Mouse (Mus musculus): Measurements from ENCODE around the gene Carmil2. TPM values are rescaled to one million over a fixed set of nuclear protein-coding genes. Genes with fewer than 3 reads are reported as not detected.

Gene Carmil2
- polyA plus RNA-seq (2016; fragmentation: Nextera tagmentation; extraction: Ambion mirVana): 8.7 and 9.0 TPM in 2 replicates

DNA sequence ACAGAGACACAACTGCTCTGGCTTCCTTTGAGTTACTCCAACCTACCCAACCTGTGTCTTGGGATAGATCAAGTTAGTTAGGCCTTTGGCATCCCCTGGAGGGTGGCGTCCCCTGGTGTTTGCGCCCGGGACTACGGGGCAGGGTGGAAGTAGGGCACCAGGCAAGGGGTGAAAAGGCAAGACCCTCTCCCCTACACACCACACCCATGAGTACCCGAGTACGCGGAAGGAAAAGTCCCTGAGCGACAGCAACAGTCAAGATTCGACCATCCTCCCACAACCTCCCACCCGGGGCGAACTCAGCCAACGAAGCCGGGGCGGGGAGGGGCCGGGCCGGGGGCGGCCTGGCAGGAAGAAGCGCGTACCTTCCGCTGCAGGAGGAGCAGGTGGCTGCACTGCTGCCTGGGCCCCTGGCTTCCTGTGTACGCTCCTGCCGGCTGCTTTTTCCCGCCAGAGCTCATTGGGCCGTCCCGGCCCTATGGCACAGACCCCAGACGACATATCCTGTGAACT is at the start of gene Carmil2:
TSS of gene Carmil2 (plus strand) at position 479 of the 513 bp plus-strand sequence.
- H3K4me3 ChIP-seq: no peak within 1 kb of the TSS
- no peak within 1 kb of the TSS for H3K9ac ChIP-seq (replicated peaks)
- 15% methylated on average over 20 of the region's 26 CpGs for WGBS
- peak within 1 kb of the TSS; percentile 29; the same call in 1 of the 2 replicates for H3K4me2 ChIP-seq (replicated peaks)
- ATAC-seq (ENCODE audit: low FRiP score, low read depth): peak; percentile 30; the same call in 1 of the 2 replicates
- no peak within 1 kb of the TSS for H3K27ac ChIP-seq (replicated peaks)
- no peaks in the 10 kb centered on the region for H3K27me3 ChIP-seq
- H3K36me3 ChIP-seq: peaks cover 34% of the 10 kb centered on the region
- peaks cover 6% of the 10 kb centered on the region for H3K4me1 ChIP-seq
- H3K9me3 ChIP-seq: no peaks in the 10 kb centered on the region

DNA sequence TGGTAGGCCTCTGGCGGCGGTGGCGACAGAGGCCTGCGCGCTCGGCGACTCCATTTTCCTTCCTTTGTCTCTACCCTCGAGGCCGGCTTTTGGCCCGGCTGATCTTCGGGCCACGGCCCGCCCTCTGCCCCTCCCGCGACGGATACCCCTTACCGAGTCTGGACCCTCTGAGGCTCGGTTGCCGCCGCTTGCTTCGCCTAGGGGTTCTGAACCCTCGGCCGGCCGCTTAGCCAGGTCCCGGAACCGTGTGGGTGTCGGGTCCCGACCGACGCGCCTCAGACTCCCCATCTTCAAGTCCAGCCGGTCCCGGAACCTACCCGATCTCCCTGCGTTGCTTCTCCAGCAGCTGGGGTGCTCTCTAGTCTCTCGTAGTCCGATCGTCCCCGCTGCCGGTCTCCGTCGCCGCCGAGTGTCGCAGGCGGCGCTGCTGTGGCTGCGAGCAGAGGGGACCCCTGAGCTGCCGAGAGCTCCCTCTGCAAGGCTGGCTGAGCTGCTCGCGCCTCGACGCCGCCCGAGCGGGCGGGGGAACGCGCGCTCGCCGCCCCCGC is 49.0 kb upstream of the Carmil2 start, which contains the start of gene Agrp:
TSS of gene Agrp (minus strand) at position 431 of the 548 bp plus-strand sequence.
- peaks cover 24% of the 10 kb centered on the region for H3K4me1 ChIP-seq
- no peaks in the 10 kb centered on the region for H3K27me3 ChIP-seq
- H3K9ac ChIP-seq (replicated peaks): peak within 1 kb of the TSS; percentile 99
- H3K4me3 ChIP-seq: peak within 1 kb of the TSS; percentile 92
- H3K27ac ChIP-seq (replicated peaks): peak within 1 kb of the TSS; percentile 100
- no peaks in the 10 kb centered on the region for H3K9me3 ChIP-seq
- H3K36me3 ChIP-seq: no peaks in the 10 kb centered on the region
- under 1% methylated on average over 61 of the region's 63 CpGs for WGBS
- peak; percentile 38 for ATAC-seq (ENCODE audit: low FRiP score, low read depth)
- H3K4me2 ChIP-seq (replicated peaks): peak within 1 kb of the TSS; percentile 91

DNA sequence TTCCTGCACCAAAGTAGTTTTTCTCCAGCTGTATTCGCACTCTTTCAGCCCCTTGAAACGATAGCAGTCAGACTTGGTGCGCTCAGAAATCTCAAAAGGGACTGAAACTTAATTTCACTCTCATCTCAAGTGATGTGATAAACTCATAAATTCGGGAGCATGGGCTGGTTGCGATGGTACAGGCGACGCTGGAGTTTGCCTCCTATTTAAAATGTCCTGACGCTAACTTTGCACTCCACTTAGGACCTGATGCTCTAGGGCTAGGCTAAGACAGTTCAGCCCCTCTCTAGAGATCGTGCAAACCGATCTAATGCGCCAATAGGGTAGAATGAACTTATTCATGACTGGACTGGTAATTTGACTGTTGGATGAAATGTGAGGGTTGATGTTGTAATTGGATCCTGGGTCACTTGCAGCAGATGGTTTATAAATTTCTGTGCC is 48.5 kb upstream of the Carmil2 start:
- Histone ChIP-seq H3K27ac (replicated peaks) (peak overlapping the region; percentile 100), H3K4me2 (replicated peaks) (peak overlapping the region; percentile 91), H3K4me3 (peak overlapping the region; percentile 92), H3K9ac (replicated peaks) (peak overlapping the region; percentile 99), H3K36me3 (no peaks in the 10 kb centered on the region), H3K4me1 (peaks cover 24% of the 10 kb centered on the region), H3K27me3 (no peaks in the 10 kb centered on the region), H3K9me3 (no peaks in the 10 kb centered on the region)
- ATAC-seq (ENCODE audit: low FRiP score, low read depth): no peak
- WGBS: under 1% methylated on average over 11 of the region's 11 CpGs

DNA sequence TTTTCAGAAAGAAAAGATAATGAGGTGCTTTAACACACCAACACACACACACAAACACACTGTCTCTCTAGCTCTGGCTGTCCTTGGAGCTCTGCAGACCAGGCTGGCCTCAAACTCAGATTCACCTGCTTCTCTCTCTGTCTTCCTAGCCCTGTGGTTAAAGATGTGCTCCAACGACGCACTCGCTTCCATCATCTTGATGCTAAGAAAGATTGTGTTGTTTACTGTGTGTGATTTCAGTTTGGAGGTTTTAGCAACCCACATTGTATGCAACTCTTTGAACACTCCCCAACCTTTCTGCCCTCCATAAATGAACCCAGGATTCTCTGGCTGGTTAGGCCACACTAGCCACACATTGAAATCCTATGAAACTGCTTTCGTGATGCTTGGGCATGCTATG is 47.6 kb upstream of the Carmil2 start:
- no peak overlapping the region for H3K27ac ChIP-seq (replicated peaks)
- WGBS: 88% methylated on average over 4 of the region's 4 CpGs
- peak overlapping the region; percentile 91 for H3K4me2 ChIP-seq (replicated peaks)
- H3K4me1 ChIP-seq: peaks cover 24% of the 10 kb centered on the region
- no peaks in the 10 kb centered on the region for H3K27me3 ChIP-seq
- ATAC-seq (ENCODE audit: low FRiP score, low read depth): no peak
- peak overlapping the region; percentile 92 for H3K4me3 ChIP-seq
- peak overlapping the region; percentile 99 for H3K9ac ChIP-seq (replicated peaks)
- no peaks in the 10 kb centered on the region for H3K9me3 ChIP-seq
- peaks cover 2% of the 10 kb centered on the region; the same call in 1 of the 2 replicates for H3K36me3 ChIP-seq

DNA sequence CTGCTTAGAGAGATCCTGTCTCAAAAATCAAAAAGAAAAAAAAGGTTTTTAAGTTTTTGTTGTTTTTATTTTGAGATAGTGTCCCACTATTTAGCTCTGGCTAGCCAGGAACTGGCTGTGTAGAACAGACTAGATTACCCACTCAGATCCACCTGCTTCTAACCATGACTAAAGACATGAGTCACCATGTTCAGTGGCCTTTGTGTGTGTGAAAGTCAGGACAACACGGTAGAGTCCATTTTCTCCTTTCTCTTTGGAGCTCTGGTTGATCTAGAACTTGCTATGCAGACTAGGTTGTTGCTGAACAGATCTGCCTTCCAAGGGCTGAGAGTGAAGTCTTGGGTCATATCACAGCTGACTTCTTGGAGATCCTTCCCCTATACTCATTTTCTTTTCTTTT is 46.2 kb upstream of the Carmil2 start:
- Histone ChIP-seq H3K4me3 (no peak overlapping the region), H3K9me3 (no peaks in the 10 kb centered on the region), H3K4me1 (peaks cover 23% of the 10 kb centered on the region), H3K36me3 (peaks cover 13% of the 10 kb centered on the region), H3K27me3 (no peaks in the 10 kb centered on the region), H3K9ac (replicated peaks) (no peak overlapping the region), H3K27ac (replicated peaks) (no peak overlapping the region), H3K4me2 (replicated peaks) (no peak overlapping the region)
- ATAC-seq (ENCODE audit: low FRiP score, low read depth): no peak
- WGBS: 82% methylated on average over 1 of the region's 1 CpGs

DNA sequence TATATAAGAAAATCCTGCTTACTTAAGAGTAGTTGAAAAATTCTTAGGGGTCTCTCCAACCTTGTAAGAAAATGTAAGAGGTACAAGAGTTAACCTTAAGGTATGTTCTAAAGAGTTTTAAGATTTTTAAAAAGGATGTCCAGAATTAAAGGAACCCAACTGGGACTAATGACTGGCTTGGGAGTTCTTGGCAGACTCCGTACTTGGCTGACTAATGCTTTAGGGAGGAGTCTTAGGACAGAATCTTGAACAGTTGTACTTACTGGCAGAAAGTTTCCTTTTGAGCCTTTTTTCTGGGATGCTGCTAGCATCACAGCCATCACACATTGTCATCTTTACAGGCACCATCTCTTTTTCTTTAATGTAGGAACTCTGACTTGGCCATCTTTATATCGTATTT is 45.6 kb upstream of the Carmil2 start:
- Histone ChIP-seq H3K9me3 (no peaks in the 10 kb centered on the region), H3K4me3 (no peak overlapping the region), H3K4me1 (peaks cover 16% of the 10 kb centered on the region), H3K27ac (replicated peaks) (no peak overlapping the region), H3K27me3 (no peaks in the 10 kb centered on the region), H3K36me3 (peaks cover 20% of the 10 kb centered on the region), H3K9ac (replicated peaks) (no peak overlapping the region), H3K4me2 (replicated peaks) (no peak overlapping the region)
- no peak for ATAC-seq (ENCODE audit: low FRiP score, low read depth)
- WGBS: 92% methylated on average over 2 of the region's 2 CpGs

DNA sequence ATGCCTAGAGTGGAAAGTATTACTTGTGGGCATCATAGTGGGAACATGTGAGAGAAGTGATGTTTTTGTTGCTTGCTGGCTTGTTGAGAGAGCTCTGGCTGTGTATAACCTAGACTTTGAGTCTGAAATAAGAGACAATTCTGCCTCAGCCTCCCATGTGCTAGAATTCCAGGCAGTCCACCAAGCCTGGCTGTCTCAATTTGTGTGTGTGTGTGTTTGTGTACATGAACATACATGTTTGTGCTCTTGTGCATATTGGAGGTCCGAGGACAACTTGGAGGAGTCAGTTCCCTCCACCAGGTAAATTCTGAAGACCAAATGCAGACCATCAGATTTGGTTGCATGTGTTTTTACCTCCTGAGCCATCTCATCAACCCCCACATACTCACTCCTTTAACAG is 40.9 kb upstream of the Carmil2 start:
- Histone ChIP-seq H3K27ac (replicated peaks) (no peak overlapping the region), H3K4me2 (replicated peaks) (no peak overlapping the region), H3K27me3 (no peaks in the 10 kb centered on the region), H3K9me3 (no peaks in the 10 kb centered on the region), H3K36me3 (peaks cover 43% of the 10 kb centered on the region), H3K4me1 (no peaks in the 10 kb centered on the region), H3K9ac (replicated peaks) (no peak overlapping the region), H3K4me3 (no peak overlapping the region)
- WGBS: 100% methylated on average over 1 of the region's 1 CpGs
- ATAC-seq (ENCODE audit: low FRiP score, low read depth): no peak

DNA sequence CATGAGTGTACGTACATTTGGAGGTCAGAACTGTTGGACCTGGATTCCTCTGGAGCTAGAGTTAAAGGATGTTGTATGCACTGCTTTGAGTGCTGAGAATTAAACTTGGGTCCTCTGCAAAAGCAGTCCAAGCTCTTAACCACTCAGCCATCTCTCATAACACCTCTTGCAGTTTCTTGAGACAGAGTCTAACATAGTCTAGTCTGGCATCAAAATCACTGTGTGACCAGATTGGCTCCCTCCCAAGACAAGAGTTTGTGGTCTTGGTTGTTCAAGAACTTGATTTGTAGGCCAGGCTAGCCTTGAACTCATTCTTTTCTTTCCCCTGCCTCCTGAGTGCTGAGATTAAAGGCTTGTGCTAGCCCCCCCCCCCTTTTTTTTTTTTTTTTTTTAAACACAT is 37.1 kb upstream of the Carmil2 start:
- no peaks in the 10 kb centered on the region for H3K4me1 ChIP-seq
- 93% methylated on average over 1 of the region's 1 CpGs for WGBS
- H3K9me3 ChIP-seq: no peaks in the 10 kb centered on the region
- no peaks in the 10 kb centered on the region for H3K27me3 ChIP-seq
- H3K36me3 ChIP-seq: peaks cover 49% of the 10 kb centered on the region
- no peak for ATAC-seq (ENCODE audit: low FRiP score, low read depth)
- H3K4me3 ChIP-seq: no peak overlapping the region
- H3K9ac ChIP-seq (replicated peaks): no peak overlapping the region
- no peak overlapping the region for H3K27ac ChIP-seq (replicated peaks)
- no peak overlapping the region for H3K4me2 ChIP-seq (replicated peaks)

DNA sequence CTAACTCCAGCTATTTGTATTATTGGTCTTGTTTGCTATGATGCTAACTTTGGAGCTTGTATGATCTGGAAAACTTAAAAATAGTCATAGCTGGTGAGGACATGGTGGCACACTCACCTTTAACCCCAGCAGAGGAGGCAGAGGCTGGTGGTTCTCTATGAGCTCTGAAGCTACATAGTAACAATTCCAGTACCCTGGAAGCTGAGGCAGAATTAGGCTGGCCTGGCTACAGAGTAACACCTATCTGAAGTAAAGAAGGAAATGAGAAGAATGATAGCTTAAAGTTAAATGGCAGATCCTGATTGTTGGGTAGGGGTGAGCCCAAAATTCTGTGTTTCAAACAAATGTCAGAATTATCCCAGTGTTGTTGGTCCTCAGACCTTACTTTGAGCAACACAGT is 28.4 kb upstream of the Carmil2 start:
- Histone ChIP-seq H3K4me2 (replicated peaks) (no peak overlapping the region), H3K36me3 (peaks cover 20% of the 10 kb centered on the region)

DNA sequence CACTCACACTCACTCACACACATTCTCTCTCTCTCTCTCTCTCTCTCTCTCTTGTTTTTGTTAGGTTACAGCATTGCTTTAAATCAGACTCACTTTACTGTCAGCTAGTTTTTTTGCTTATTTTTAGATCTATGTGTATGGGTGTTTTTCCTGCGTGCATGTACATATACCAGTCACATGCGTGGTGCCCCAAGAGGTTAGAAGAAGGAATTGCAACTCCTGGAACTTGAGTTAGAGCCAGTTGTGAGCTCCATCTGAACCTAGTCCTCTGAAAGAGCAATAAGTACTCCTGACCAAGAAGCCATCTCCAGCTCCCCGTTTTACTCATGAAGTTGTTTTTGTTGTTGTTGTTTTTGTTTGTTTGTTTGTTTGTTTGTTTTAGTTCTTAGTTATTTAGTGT is 24.9 kb upstream of the Carmil2 start:
- H3K27me3 ChIP-seq: no peaks in the 10 kb centered on the region
- no peak for ATAC-seq (ENCODE audit: low FRiP score, low read depth)

More for the DNA sequence above, 28.4 kb upstream of the Carmil2 start:
- ATAC-seq (ENCODE audit: low FRiP score, low read depth): no peak
- no peak overlapping the region for H3K27ac ChIP-seq (replicated peaks)
- no peak overlapping the region for H3K9ac ChIP-seq (replicated peaks)
- H3K4me3 ChIP-seq: no peak overlapping the region
- H3K9me3 ChIP-seq: no peaks in the 10 kb centered on the region
- H3K27me3 ChIP-seq: no peaks in the 10 kb centered on the region
- peaks cover 5% of the 10 kb centered on the region; the same call in 1 of the 2 replicates for H3K4me1 ChIP-seq

DNA sequence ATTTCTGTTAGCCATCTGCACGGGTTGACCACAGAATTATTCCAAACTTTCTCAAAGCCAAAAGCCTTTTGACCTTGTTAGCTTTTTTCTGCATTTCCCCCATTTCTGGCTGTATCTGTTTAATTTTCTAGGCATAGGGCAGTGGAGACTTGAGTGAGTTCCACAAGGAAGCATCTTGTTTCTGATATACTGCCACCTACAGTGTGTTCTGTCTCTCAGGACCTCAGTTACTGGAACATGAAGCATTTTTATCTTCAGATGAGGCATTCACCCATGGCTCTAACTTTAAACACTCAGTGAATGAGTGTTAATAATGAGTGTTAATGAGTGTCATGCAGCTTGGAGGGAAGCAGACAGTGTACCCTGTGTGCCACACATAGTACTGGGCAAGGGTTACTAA is 8.2 kb upstream of the Carmil2 start:
- peaks cover 95% of the 10 kb centered on the region for H3K36me3 ChIP-seq
- 90% methylated on average over 1 of the region's 1 CpGs for WGBS

More for the DNA sequence above, 24.9 kb upstream of the Carmil2 start:
- no peaks in the 10 kb centered on the region for H3K9me3 ChIP-seq
- 78% methylated on average over 3 of the region's 3 CpGs for WGBS
- no peak overlapping the region for H3K9ac ChIP-seq (replicated peaks)
- no peak overlapping the region for H3K4me3 ChIP-seq
- peaks cover 5% of the 10 kb centered on the region; the same call in 1 of the 2 replicates for H3K4me1 ChIP-seq
- peaks cover 31% of the 10 kb centered on the region for H3K36me3 ChIP-seq
- no peak overlapping the region for H3K27ac ChIP-seq (replicated peaks)
- H3K4me2 ChIP-seq (replicated peaks): no peak overlapping the region

DNA sequence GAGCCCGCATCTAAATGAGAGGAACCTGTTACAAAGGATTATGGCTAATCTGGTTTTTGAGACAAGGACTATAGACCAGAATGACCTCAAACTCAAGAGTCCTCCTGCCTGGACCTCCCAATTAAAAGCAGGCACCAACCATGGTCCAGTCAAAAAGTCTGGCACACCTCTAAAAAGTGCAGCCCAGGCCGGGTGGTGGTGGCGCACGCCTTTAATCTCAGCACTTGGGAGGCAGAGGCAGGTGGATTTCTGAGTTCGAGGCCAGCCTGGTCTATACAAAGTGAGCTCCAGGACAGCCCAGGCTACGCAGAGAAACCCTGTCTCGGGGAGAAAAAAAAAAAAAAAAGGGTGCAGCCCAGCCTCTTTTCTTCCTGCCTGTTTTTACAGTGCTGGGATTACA is 749 bp upstream of the Carmil2 start:
- ATAC-seq (ENCODE audit: low FRiP score, low read depth): no peak
- Histone ChIP-seq H3K9ac (replicated peaks) (no peak overlapping the region), H3K36me3 (peaks cover 39% of the 10 kb centered on the region), H3K9me3 (no peaks in the 10 kb centered on the region), H3K4me1 (peaks cover 6% of the 10 kb centered on the region), H3K4me2 (replicated peaks) (no peak overlapping the region), H3K27me3 (no peaks in the 10 kb centered on the region), H3K4me3 (no peak overlapping the region), H3K27ac (replicated peaks) (no peak overlapping the region)
- WGBS: 83% methylated on average over 7 of the region's 7 CpGs

More for the DNA sequence above, 8.2 kb upstream of the Carmil2 start:
- Histone ChIP-seq H3K4me3 (no peak overlapping the region), H3K4me1 (no peaks in the 10 kb centered on the region), H3K27ac (replicated peaks) (no peak overlapping the region), H3K9me3 (no peaks in the 10 kb centered on the region), H3K4me2 (replicated peaks) (no peak overlapping the region), H3K9ac (replicated peaks) (no peak overlapping the region), H3K27me3 (no peaks in the 10 kb centered on the region)
- no peak for ATAC-seq (ENCODE audit: low FRiP score, low read depth)
